Mouse (Mus musculus): ENCODE data around the gene Cst7.

- TF ChIP-seq TAL1 (IDR thresholded peaks at IDR 0.05; ENCODE audit: low read length) (no peak), GATA1 (IDR thresholded peaks at IDR 0.05; ENCODE audit: low read length) (no peak)
Measured at GRCm38 (mm10) chr2:150567051-150567450, 3.2 kb upstream of the Cst7 start.

Measured in erythroblast, embryonic 14.5 days (primary cell).